Mouse (Mus musculus) midbrain, embryonic 11.5 days (tissue): ENCODE results near the gene Acvr1. TPM values are rescaled to one million over a fixed set of nuclear protein-coding genes. Genes with fewer than 3 reads are reported as not detected.
A peak's percentile ranks its signal among the peaks of the same experiment; 100 is the strongest.

Experiments used
- ATAC-seq: fragments of 200-750 bp; cut with Nextera tagmentation; 2 replicates; pipeline ENCODE4 v1.8.0; 2017; ENCODE audit warnings: moderate TSS enrichment, moderate library complexity; ENCODE audit not compliant: low FRiP score
- DNase-seq: peaks from one replicate; pipeline ENCODE4 v3.0.0; 2015; ENCODE audit warnings: low spot score; ENCODE audit errors: missing footprints
- H3K27ac ChIP-seq: fragments of 300-500 bp; sonication (generic); 2 replicates; pipeline ENCODE4 v1.5.1; 2014; ENCODE audit warnings: low read depth, low read length
- H3K27me3 ChIP-seq: fragments of 300-500 bp; sonication (generic); 2 replicates; pipeline ENCODE4 v1.6.1; 2014; ENCODE audit warnings: mild to moderate bottlenecking, low read length, moderate library complexity, mixed read lengths; ENCODE audit not compliant: control insufficient read depth, insufficient read depth
- H3K36me3 ChIP-seq: fragments of 300-500 bp; sonication (generic); 2 replicates; pipeline ENCODE4 v1.6.1; 2014; ENCODE audit warnings: mild to moderate bottlenecking, low read length, moderate library complexity, mixed read lengths; ENCODE audit not compliant: control insufficient read depth, insufficient read depth
- H3K4me1 ChIP-seq: fragments of 300-500 bp; sonication (generic); 2 replicates; pipeline ENCODE4 v1.6.1; 2014; ENCODE audit warnings: low read length; ENCODE audit not compliant: control insufficient read depth, insufficient read depth
- H3K4me2 ChIP-seq: fragments of 300-500 bp; sonication (generic); 2 replicates; pipeline ENCODE4 v1.6.1; 2014; ENCODE audit warnings: mild to moderate bottlenecking, moderate library complexity
- H3K4me3 ChIP-seq: fragments of 300-500 bp; sonication (generic); 2 replicates; pipeline ENCODE4 v1.5.1; 2014; ENCODE audit warnings: low read depth, low read length
- H3K9ac ChIP-seq: fragments of 300-500 bp; sonication (generic); 2 replicates; pipeline ENCODE4 v1.6.1; 2014; ENCODE audit warnings: low read length
- H3K9me3 ChIP-seq: fragments of 300-500 bp; sonication (generic); 2 replicates; pipeline ENCODE4 v1.6.1; 2016; ENCODE audit warnings: low read length; ENCODE audit not compliant: control insufficient read depth
- WGBS: fragments of 180-500 bp; shearing (Covaris S2); extraction: QIAGEN DNeasy Blood & Tissue Kit; methylation state at CpG from one replicate; pipeline ENCODE4 v1.1.7; 2014; 5-methylcytosine and 5-hydroxymethylcytosine counted together
- polyA plus RNA-seq: library from polyadenylated mRNA; unstranded; fragments of >200 nt; fragmentation: Nextera tagmentation; extraction: Ambion mirVana; gene quantifications from 2 replicates; pipeline ENCODE4 v1.2.1, GENCODE M21; 2014

Gene Acvr1
- polyA plus RNA-seq, 1 experiment from 2014 or later: 4.9 TPM

DNA sequence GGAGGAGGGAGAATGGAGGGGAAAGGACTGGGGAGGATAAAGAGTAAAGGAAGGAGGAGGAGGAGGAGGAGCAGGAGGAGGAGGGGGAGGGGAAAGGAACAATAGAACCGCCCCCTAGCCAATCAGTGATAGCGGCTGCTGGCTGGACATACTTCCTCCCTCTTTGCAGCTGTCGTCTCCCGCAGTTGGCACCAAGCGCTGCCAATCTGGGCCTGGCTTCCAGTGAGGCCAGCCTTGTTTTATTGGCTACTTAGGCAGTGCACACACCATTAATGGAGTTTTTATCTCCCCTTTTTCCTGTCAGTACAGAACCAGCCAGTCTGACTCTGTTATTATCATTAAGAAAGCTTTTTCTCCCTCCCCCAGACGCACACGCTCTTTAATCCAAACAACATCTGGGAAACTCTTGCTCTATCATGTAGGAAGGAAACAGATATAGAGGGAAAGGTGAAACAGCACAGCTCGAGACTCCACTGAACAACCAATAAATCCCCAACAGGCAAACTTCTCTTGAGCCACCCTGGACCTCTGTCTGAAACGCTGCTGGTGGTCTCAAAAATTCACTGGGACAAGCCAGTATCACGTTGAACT, 34.6 kb downstream of the Acvr1 start:
- Histone ChIP-seq H3K27ac (0 out of 2 replicates have a peak overlapping the region, but pooled peaks have one; percentile 14), H3K4me2 (peak overlapping the region; percentile 40), H3K4me1 (peaks cover 32% of the 10 kb centered on the region), H3K4me3 (0 out of 2 replicates have a peak overlapping the region, but pooled peaks have one; percentile 7), H3K36me3 (no peaks in the 10 kb centered on the region), H3K9me3 (no peaks in the 10 kb centered on the region), H3K9ac (peak overlapping the region; percentile 27; the same call in 1 of the 2 replicates), H3K27me3 (no peaks in the 10 kb centered on the region)
- peak; percentile 91 for ATAC-seq
- 18% methylated on average over 10 of the region's 10 CpGs for WGBS
- DNase-seq: peak; percentile 92

DNA sequence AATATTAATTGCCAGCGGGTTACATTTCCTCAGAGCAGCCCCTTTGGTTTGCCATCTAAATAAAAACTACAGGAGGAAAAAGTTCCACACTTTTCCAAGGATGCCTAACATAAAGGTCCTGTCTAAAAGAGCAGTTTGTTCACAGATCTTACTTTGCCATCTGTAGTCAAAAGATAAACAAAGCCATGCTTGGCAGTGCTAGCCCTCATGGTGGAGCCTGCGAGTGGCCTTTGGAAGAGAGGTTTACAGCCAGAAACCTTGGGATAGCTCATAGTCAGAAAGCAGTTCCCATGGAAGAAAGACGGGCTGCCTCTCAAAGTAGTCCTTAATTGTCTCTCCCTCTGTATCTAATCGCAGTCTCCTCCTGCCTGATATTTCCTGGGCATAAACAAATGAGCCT, 36.4 kb downstream of the Acvr1 start:
- no peak overlapping the region for H3K4me3 ChIP-seq
- DNase-seq: no peak
- H3K27me3 ChIP-seq: no peaks in the 10 kb centered on the region
- no peak overlapping the region for H3K9ac ChIP-seq
- H3K4me1 ChIP-seq: peaks cover 32% of the 10 kb centered on the region
- ATAC-seq: no peak
- no peaks in the 10 kb centered on the region for H3K9me3 ChIP-seq
- no peaks in the 10 kb centered on the region for H3K36me3 ChIP-seq
- H3K27ac ChIP-seq: no peak overlapping the region
- 80% methylated on average over 4 of the region's 4 CpGs for WGBS
- H3K4me2 ChIP-seq: no peak overlapping the region

DNA sequence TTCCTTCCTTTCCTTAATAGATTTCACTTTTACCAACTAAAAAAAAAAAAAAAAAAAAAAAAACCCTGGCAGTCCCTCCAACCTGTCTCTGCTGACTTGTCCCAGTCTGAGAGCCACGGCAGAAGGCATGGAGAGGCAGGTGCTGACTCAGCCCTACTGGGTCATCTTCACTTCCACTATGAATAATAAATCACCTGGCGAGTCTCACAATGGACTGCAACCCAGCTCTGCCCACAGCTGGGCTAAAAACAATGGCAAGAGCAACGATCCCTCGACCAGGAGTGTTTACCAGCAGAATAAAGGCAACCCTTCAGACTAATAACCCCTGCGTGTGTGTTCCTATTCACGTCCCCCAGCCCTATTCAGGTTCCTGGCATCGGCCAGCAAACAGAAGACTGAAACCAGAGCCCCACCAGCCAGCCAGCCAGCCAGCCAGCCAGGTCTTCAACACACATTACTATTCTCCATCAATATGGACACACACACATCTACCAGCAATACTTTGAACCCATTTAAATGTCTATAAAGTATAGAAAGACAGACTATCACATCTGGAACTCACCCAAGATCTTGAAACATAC, 37.0 kb downstream of the Acvr1 start:
- no peak overlapping the region for H3K4me3 ChIP-seq
- H3K36me3 ChIP-seq: no peaks in the 10 kb centered on the region
- no peaks in the 10 kb centered on the region for H3K27me3 ChIP-seq
- no peaks in the 10 kb centered on the region for H3K9me3 ChIP-seq
- H3K4me2 ChIP-seq: no peak overlapping the region
- H3K4me1 ChIP-seq: peaks cover 32% of the 10 kb centered on the region
- DNase-seq (no peak), ATAC-seq (no peak)
- peak overlapping the region; percentile 5; the same call in 1 of the 2 replicates for H3K9ac ChIP-seq
- no peak overlapping the region for H3K27ac ChIP-seq
- 33% methylated on average over 7 of the region's 7 CpGs for WGBS

DNA sequence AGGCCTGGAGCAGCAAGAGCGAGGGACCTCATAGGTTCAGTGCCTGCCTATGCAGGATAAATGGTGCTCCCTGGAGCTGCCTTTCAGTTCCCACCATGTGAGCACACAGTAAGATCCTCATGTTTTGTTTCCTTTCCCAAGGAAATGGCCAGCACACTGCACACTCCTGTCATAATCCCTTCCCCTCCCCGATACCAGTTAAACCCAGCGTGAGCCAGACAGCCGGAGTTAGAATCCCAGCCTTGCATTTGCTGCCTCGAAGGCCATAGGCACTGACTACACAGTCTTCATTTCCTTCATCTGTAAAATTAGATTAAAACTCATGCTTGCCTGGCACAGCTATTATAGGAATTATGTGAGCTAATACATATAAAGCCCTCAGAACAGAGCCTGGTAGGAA, 37.6 kb downstream of the Acvr1 start:
- no peak for ATAC-seq
- 51% methylated on average over 5 of the region's 5 CpGs for WGBS

DNA sequence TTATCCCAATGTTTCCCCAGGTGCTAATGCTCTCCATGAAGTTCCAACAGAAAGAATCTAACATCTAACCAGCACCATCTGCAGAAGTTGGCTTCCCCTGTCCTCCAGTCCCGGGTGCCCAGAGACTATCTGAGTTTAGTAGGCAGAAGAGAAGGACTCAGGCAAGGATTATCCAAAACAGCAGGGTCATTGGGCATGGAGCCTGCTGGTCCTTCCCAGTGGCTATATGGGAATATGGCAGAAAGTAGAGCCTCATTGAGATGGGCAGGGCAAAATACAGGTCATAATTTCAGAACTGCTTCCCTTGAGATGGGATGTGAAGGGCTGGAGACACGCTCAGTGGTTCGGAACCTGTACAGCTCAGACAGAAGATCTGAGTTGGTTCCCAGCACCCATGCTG, 39.2 kb downstream of the Acvr1 start:
- H3K4me3 ChIP-seq: no peak overlapping the region
- no peaks in the 10 kb centered on the region for H3K36me3 ChIP-seq
- H3K27ac ChIP-seq: no peak overlapping the region
- DNase-seq (no peak), ATAC-seq (no peak)
- H3K4me1 ChIP-seq: peaks cover 14% of the 10 kb centered on the region; the same call in 1 of the 2 replicates
- 67% methylated on average over 3 of the region's 3 CpGs for WGBS
- no peak overlapping the region for H3K4me2 ChIP-seq
- no peak overlapping the region for H3K9ac ChIP-seq
- H3K9me3 ChIP-seq: no peaks in the 10 kb centered on the region
- H3K27me3 ChIP-seq: no peaks in the 10 kb centered on the region

More for the DNA sequence above, 37.6 kb downstream of the Acvr1 start:
- Histone ChIP-seq H3K27me3 (no peaks in the 10 kb centered on the region), H3K9ac (no peak overlapping the region), H3K4me3 (no peak overlapping the region), H3K36me3 (no peaks in the 10 kb centered on the region), H3K4me1 (peaks cover 28% of the 10 kb centered on the region), H3K9me3 (no peaks in the 10 kb centered on the region), H3K27ac (no peak overlapping the region), H3K4me2 (no peak overlapping the region)
- no peak for DNase-seq

DNA sequence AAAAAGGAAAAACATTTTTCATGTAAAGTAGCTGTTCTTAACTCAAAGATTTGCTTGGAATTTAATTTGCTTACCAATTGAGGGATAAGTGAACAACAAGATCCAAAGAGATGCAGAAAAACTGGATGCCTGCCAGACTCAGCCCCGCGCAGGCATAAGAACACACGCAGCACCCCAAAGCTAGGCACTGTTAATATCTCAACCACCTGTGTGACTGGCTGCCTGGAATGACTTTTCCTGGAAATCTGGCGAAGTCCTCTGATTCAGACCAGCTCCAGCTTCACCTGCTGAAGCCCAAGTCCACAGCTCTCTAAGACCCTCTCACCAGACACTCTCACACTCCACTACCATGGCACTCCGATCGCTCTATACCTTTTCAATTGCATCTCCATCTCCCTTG, 42.6 kb downstream of the Acvr1 start:
- Histone ChIP-seq H3K4me2 (no peak overlapping the region), H3K27me3 (no peaks in the 10 kb centered on the region), H3K4me3 (no peak overlapping the region), H3K9ac (no peak overlapping the region), H3K27ac (no peak overlapping the region), H3K4me1 (peaks cover 2% of the 10 kb centered on the region; the same call in 1 of the 2 replicates), H3K9me3 (no peaks in the 10 kb centered on the region), H3K36me3 (no peaks in the 10 kb centered on the region)
- ATAC-seq: no peak
- 91% methylated on average over 6 of the region's 6 CpGs for WGBS
- no peak for DNase-seq

DNA sequence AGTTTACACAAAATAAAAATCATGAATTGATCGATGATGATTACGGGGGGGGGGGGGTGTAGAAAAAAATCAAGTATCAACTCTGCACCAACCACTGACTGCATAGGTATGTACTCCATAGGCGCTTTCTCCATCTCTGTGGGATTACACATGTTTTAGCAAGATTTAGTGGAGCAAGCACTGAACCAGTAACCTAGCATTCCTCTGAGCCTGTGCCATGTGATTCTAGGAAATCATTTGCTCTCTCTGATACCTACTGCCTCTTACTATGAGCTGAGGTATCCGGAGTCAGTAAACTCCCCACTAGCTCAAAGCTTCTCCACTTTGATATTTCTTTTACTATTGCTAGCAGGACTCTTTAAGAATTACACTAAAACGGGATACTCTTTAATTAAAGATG, 43.1 kb downstream of the Acvr1 start:
- Histone ChIP-seq H3K9me3 (no peaks in the 10 kb centered on the region), H3K9ac (no peak overlapping the region), H3K36me3 (no peaks in the 10 kb centered on the region), H3K4me1 (no peaks in the 10 kb centered on the region), H3K27me3 (no peaks in the 10 kb centered on the region), H3K4me3 (no peak overlapping the region), H3K27ac (no peak overlapping the region), H3K4me2 (no peak overlapping the region)
- no peak for ATAC-seq
- DNase-seq: no peak
- 88% methylated on average over 5 of the region's 5 CpGs for WGBS

DNA sequence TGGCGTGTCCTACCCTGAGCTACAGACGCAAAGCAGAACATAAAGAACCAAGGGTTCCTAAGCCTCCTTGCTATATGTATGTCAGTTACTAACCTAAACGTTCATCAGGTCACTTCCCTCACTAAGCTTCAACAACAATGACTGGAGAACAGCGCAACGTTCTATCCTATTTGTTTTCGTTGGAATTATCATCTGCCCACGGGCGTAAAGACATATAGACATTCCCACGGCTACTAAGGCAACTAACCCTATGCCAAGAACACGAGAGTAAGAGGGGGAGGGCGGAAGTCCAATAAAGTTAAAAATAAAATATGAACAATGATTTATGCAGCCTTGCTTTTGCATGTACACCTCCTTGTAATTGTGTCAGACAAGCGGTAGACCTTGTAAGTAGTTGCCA, 43.9 kb downstream of the Acvr1 start:
- Histone ChIP-seq H3K36me3 (no peaks in the 10 kb centered on the region), H3K9me3 (no peaks in the 10 kb centered on the region), H3K4me2 (no peak overlapping the region), H3K4me1 (no peaks in the 10 kb centered on the region), H3K9ac (no peak overlapping the region), H3K27me3 (no peaks in the 10 kb centered on the region), H3K4me3 (no peak overlapping the region), H3K27ac (no peak overlapping the region)
- WGBS: 85% methylated on average over 12 of the region's 12 CpGs
- no peak for ATAC-seq
- peak; percentile 72 for DNase-seq

DNA sequence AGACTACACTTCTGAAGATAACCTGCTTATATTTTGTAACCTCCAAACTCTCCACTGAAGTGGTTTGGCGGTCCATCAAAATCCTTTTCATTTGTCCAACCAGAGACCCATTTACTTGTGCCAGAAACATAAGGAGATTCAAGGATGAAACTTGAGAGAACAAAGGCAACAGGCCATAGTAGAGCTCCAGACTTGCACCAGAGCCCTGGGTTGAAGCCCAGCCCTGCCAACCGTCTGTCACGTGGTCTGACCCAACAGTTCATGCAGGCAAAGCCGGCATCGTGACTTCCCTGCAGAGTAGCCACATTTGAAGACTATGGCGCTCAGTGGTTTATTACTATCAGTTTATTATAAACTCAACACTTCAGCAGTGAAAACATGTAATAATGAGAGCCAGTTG, 45.3 kb downstream of the Acvr1 start:
- H3K36me3 ChIP-seq: no peaks in the 10 kb centered on the region
- WGBS: 93% methylated on average over 6 of the region's 6 CpGs

More for the DNA sequence above, 45.3 kb downstream of the Acvr1 start:
- Histone ChIP-seq H3K27ac (no peak overlapping the region), H3K9me3 (no peaks in the 10 kb centered on the region), H3K27me3 (no peaks in the 10 kb centered on the region), H3K4me1 (no peaks in the 10 kb centered on the region), H3K9ac (no peak overlapping the region), H3K4me2 (no peak overlapping the region), H3K4me3 (no peak overlapping the region)
- ATAC-seq: no peak
- peak; percentile 41 for DNase-seq
